Mouse (Mus musculus): Measurements from ENCODE around the gene Arl6ip5. TPM values are rescaled to one million over a fixed set of nuclear protein-coding genes. Genes with fewer than 3 reads are reported as not detected.

Arl6ip5 gene
- polyA plus RNA-seq, 1 experiment from 2014 or later, result 64.9 TPM

DNA sequence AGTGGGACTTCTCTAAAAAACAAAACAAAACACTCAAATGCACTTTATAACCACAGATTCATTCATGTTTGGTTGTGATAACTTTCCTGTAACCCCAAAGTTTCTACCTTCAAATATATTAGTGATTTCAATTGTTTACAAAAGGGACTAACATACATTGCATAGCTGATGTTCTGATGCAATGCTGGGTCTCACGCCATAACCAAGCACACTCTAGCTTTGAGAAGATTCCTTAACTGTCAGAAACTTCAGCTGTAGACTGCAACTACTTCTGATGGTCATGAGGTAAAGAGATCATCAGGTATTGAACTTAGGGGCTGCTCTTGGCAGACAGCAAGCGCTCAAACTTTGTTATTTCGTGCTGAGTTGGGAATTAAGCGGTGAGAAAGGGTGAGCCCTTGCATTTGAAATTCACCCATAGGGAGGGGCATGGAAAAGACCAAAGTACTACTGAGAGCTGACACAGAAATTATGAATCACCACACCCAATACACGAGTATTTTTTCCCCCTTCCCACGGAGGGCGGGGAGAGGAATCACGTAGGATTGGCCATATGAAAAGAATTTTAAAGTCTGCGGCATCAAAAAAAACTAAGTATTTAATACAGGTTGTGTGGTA is 6.1 kb upstream of the Arl6ip5 start:
- H3K9ac ChIP-seq (ENCODE audit: low read depth, low read length), result peak overlapping the region; percentile 91
- no peak overlapping the region for H3K27ac ChIP-seq
- H3K27me3 ChIP-seq (ENCODE audit: insufficient read depth, low read length), result no peaks in the 10 kb centered on the region
- 16% methylated on average over 9 of the region's 9 CpGs for WGBS
- H3K9me3 ChIP-seq (replicated peaks; ENCODE audit: low read length), result no peaks in the 10 kb centered on the region
- no peaks in the 10 kb centered on the region for H3K4me1 ChIP-seq (replicated peaks; ENCODE audit: insufficient read depth, low read length)
- no peak for TF ChIP-seq CTCF (IDR thresholded peaks at IDR 0.05; ENCODE audit: low read depth)
- H3K4me2 ChIP-seq (ENCODE audit: low read length), result peak overlapping the region; percentile 65
- peak overlapping the region; percentile 81 for H3K4me3 ChIP-seq (replicated peaks; ENCODE audit: low read depth, low read length)
- ATAC-seq (replicated peaks; ENCODE audit: low FRiP score, low read depth) (no peak), DNase-seq (ENCODE audit: low spot score) (no peak)
- H3K36me3 ChIP-seq (ENCODE audit: insufficient read depth, low read length), result no peaks in the 10 kb centered on the region

DNA sequence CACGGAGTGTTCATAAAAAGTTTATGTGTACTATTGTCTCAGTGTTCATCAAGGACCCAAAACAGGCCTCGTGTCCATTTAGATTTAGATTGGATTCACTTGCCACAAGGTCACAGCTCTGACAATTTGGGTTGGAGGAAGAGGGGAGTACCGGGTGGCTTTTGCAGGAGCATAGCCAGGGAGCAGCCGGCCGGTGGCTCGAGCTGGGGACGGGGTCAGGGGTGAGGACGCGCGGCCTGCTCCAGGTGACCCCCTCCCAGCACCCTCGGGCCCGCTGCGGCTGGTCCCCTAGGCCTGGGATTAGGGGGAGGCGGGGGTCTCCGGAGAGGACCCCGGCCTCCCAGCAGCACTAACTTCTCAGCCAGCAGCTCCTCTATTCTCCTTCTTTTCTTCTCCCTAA is 5.5 kb upstream of the Arl6ip5 start:
- TF ChIP-seq CTCF (IDR thresholded peaks at IDR 0.05; ENCODE audit: low read depth), result no peak
- WGBS, result under 1% methylated on average over 16 of the region's 16 CpGs
- Histone ChIP-seq H3K27me3 (ENCODE audit: insufficient read depth, low read length) (no peaks in the 10 kb centered on the region), H3K4me1 (replicated peaks; ENCODE audit: insufficient read depth, low read length) (no peaks in the 10 kb centered on the region), H3K4me3 (replicated peaks; ENCODE audit: low read depth, low read length) (peak overlapping the region; percentile 81), H3K9me3 (replicated peaks; ENCODE audit: low read length) (no peaks in the 10 kb centered on the region), H3K27ac (peak overlapping the region; percentile 88), H3K36me3 (ENCODE audit: insufficient read depth, low read length) (no peaks in the 10 kb centered on the region), H3K4me2 (ENCODE audit: low read length) (peak overlapping the region; percentile 65), H3K9ac (ENCODE audit: low read depth, low read length) (peak overlapping the region; percentile 91)
- peak; percentile 30 for DNase-seq (ENCODE audit: low spot score)
- ATAC-seq (replicated peaks; ENCODE audit: low FRiP score, low read depth), result peak; percentile 47

DNA sequence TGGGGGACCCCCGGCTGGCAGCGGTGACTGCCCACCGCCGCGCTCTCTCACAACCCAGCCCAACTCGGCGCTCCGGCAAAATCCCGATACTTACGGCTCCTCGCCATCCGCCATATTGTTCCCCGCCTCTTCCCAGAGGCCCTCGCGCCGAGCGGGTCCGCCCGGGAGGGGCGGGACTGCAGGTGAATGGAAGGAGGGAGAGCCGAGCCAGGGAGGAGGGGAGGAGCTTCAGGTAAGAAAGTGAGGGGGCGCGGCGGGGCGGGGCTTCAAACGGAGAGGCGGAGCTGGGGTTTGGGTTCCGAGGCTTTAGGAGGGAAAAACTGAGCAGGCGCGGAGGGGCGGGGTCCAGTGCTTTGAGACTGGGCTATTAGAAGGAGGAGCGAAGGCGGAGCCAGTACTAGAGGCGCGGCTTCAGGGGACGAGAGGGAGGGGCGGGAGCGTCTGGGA is 5.0 kb upstream of the Arl6ip5 start, which contains the start of gene Uba3:
Gene Uba3, minus strand, starts transcription at position 209 of the 447 bp plus-strand sequence.
- no peak for TF ChIP-seq CTCF (IDR thresholded peaks at IDR 0.05; ENCODE audit: low read depth)
- Histone ChIP-seq H3K27ac (peak within 1 kb of the TSS; percentile 88), H3K9ac (ENCODE audit: low read depth, low read length) (peak within 1 kb of the TSS; percentile 91), H3K27me3 (ENCODE audit: insufficient read depth, low read length) (no peaks in the 10 kb centered on the region), H3K4me3 (replicated peaks; ENCODE audit: low read depth, low read length) (peak within 1 kb of the TSS; percentile 81), H3K4me2 (ENCODE audit: low read length) (peak within 1 kb of the TSS; percentile 65), H3K9me3 (replicated peaks; ENCODE audit: low read length) (no peaks in the 10 kb centered on the region), H3K4me1 (replicated peaks; ENCODE audit: insufficient read depth, low read length) (no peaks in the 10 kb centered on the region), H3K36me3 (ENCODE audit: insufficient read depth, low read length) (no peaks in the 10 kb centered on the region)
- peak; percentile 98 for ATAC-seq (replicated peaks; ENCODE audit: low FRiP score, low read depth)
- 2% methylated on average over 38 of the region's 38 CpGs for WGBS
- DNase-seq (ENCODE audit: low spot score), result peak; percentile 99

DNA sequence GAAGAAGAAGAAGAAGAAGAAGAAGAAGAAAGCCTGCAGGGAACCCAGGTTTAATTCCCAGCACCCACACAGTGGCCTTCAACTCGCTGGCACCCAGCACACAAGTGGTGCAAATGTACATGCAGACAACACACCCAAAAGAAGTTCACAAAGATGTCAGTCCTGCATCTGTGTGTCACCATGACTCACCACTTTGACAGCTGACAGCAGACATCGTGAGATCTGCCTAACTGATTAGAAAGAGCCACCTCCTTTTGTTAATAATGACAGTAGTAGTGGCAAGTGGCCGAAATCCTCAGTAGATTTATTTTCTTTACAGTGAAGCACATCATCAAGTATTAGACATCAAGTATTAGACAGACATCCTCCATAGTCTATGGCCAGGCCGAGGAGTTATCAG is 3.4 kb upstream of the Arl6ip5 start:
- H3K27ac ChIP-seq, result no peak overlapping the region
- no peak overlapping the region for H3K4me2 ChIP-seq (ENCODE audit: low read length)
- TF ChIP-seq CTCF (IDR thresholded peaks at IDR 0.05; ENCODE audit: low read depth), result no peak
- no peaks in the 10 kb centered on the region; the same call in 1 of the 2 replicates for H3K4me1 ChIP-seq (replicated peaks; ENCODE audit: insufficient read depth, low read length)
- ATAC-seq (replicated peaks; ENCODE audit: low FRiP score, low read depth), result no peak
- 83% methylated on average over 4 of the region's 4 CpGs for WGBS
- no peaks in the 10 kb centered on the region for H3K36me3 ChIP-seq (ENCODE audit: insufficient read depth, low read length)
- H3K9ac ChIP-seq (ENCODE audit: low read depth, low read length), result no peak overlapping the region
- DNase-seq (ENCODE audit: low spot score), result no peak
- H3K4me3 ChIP-seq (replicated peaks; ENCODE audit: low read depth, low read length), result no peak overlapping the region
- H3K27me3 ChIP-seq (ENCODE audit: insufficient read depth, low read length), result no peaks in the 10 kb centered on the region
- H3K9me3 ChIP-seq (replicated peaks; ENCODE audit: low read length), result no peaks in the 10 kb centered on the region

DNA sequence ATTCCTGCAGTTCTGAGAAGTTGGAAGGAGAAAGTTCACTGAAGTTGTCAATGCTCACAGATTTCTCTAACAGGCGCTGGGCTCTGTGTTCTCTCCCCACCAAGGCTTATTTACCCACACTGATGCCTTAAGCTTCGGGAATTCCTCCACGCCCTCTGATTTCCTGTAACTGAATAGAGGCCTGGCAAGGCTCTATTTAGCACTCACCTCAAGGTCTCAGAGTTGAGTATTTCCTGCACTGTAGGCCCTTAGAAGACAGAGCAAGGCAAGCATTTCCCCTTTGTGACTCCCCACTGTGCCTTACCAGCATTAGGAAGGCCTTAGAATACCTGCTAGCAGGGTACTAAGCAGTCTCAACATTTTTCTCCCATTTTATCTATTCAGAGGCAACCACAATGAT is 2.1 kb upstream of the Arl6ip5 start:
- Histone ChIP-seq H3K9me3 (replicated peaks; ENCODE audit: low read length) (no peaks in the 10 kb centered on the region), H3K9ac (ENCODE audit: low read depth, low read length) (no peak overlapping the region), H3K4me2 (ENCODE audit: low read length) (no peak overlapping the region), H3K4me1 (replicated peaks; ENCODE audit: insufficient read depth, low read length) (peaks cover 3% of the 10 kb centered on the region; the same call in 1 of the 2 replicates), H3K4me3 (replicated peaks; ENCODE audit: low read depth, low read length) (no peak overlapping the region), H3K27me3 (ENCODE audit: insufficient read depth, low read length) (no peaks in the 10 kb centered on the region), H3K27ac (peak overlapping the region; percentile 54; the same call in 1 of the 2 replicates), H3K36me3 (ENCODE audit: insufficient read depth, low read length) (no peaks in the 10 kb centered on the region)
- ATAC-seq (replicated peaks; ENCODE audit: low FRiP score, low read depth) (no peak), DNase-seq (ENCODE audit: low spot score) (peak; percentile 11)
- no peak for TF ChIP-seq CTCF (IDR thresholded peaks at IDR 0.05; ENCODE audit: low read depth)
- 37% methylated on average over 3 of the region's 3 CpGs for WGBS

DNA sequence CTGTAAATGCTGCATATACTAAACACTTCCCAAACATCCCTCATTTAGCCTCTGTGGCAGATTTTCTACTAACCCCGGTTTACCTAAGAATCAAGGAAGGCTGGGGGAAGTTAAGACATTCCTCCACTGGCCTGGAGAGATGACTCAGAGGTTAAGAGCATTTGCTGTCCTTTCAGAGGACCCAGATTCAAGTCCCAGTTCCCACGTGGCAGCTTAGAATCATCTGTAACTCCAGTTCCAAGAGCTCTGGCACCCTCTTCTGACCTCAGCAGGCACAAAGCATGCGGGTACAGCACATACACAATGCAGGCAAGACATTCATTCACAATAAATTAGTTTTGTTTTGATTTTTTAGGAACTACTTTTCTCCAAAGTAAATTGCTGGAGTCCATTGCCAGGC is 1.3 kb upstream of the Arl6ip5 start:
- Histone ChIP-seq H3K9me3 (replicated peaks; ENCODE audit: low read length) (no peaks in the 10 kb centered on the region), H3K4me2 (ENCODE audit: low read length) (no peak overlapping the region), H3K36me3 (ENCODE audit: insufficient read depth, low read length) (no peaks in the 10 kb centered on the region), H3K4me1 (replicated peaks; ENCODE audit: insufficient read depth, low read length) (peaks cover 7% of the 10 kb centered on the region; the same call in 1 of the 2 replicates), H3K9ac (ENCODE audit: low read depth, low read length) (no peak overlapping the region), H3K27me3 (ENCODE audit: insufficient read depth, low read length) (no peaks in the 10 kb centered on the region), H3K27ac (no peak overlapping the region), H3K4me3 (replicated peaks; ENCODE audit: low read depth, low read length) (no peak overlapping the region)
- DNase-seq (ENCODE audit: low spot score) (no peak), ATAC-seq (replicated peaks; ENCODE audit: low FRiP score, low read depth) (no peak)
- 52% methylated on average over 3 of the region's 3 CpGs for whole genome bisulfite sequencing
- no peak for TF ChIP-seq CTCF (IDR thresholded peaks at IDR 0.05; ENCODE audit: low read depth)

Data from kidney, postnatal 0 days (tissue).